Mouse (Mus musculus): ENCODE measurements at regions not wholly inside any gene's neighbourhood (a gene's known extent, or its start where the extent isn't known, plus 50 kb on each side); places are given as distances from the start of the nearest gene placed in this dataset.

DNA sequence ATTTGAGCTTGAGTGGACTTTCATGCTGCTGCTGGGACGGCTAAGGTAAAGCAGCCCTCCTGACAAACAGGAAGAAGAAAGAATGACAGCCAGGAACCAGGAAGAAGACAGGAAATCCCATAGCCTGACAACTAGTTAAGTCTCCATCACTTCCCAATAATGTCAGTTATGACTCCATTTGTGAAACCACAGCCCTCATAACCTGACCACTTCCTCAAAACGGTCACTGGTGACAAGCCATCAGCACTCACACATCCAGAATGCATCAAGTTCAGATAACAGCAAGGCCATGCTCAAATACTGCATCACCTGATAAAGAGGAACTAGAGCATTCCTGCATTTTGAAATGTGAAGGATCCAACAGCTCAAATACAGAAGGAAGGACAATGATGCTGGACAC lies 288.3 kb downstream of the Zfp706 start:
- no peak overlapping the region for H3K4me3 ChIP-seq
- H3K27ac ChIP-seq: no peak overlapping the region
- H3K9me3 ChIP-seq (replicated peaks): no peaks in the 10 kb centered on the region
- H3K4me1 ChIP-seq: peaks cover 50% of the 10 kb centered on the region
- 65% methylated on average over 2 of the region's 2 CpGs for WGBS
- H3K36me3 ChIP-seq: no peaks in the 10 kb centered on the region
- no peak for DNase-seq (ENCODE audit: low spot score)
- no peaks in the 10 kb centered on the region for H3K27me3 ChIP-seq (ENCODE audit: low read depth, poor library complexity, severe bottlenecking)

DNA sequence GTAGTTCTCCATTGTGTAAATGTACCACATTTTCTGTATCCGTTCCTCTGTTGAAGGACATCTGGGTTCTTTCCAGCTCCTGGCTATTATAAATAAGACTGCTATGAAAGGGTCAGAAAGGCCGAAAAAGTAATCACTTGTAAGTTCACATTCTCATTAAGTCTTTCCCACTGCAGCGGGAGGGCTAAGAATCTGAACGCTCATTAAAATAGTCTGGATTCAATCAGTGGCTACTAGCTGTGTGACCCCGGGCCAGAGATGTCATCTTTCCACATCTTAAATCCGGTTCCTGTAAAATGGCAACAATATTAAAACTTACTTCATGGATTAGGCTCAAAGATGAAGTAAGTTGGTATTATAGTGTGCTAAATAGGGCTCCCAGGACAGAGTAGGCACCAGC lies 289.7 kb downstream of the Zfp706 start:
- Histone ChIP-seq H3K27ac (peak overlapping the region; percentile 62; the same call in 1 of the 2 replicates), H3K9me3 (replicated peaks) (no peaks in the 10 kb centered on the region), H3K27me3 (ENCODE audit: low read depth, poor library complexity, severe bottlenecking) (no peaks in the 10 kb centered on the region), H3K4me1 (peaks cover 48% of the 10 kb centered on the region), H3K36me3 (no peaks in the 10 kb centered on the region), H3K4me3 (no peak overlapping the region)
- 34% methylated on average over 6 of the region's 6 CpGs for WGBS
- no peak for DNase-seq (ENCODE audit: low spot score)

DNA sequence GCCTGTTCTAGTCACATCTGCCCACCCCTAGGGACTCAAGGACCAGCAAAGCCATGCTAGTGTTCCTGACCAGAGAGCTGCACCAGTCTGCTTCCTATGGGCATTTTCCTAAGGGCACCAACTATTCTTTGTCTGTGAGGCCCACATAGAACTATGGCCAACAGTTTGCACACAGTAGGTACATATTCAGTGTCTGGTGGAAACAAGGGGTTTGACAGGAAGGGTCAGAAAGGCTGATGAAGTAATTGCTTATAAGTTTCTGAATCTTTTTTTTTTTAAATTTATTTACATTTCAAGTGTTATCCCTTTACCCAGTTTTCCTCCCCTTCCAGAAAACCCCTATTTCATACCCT lies 290.9 kb downstream of the Zfp706 start:
- no peak for DNase-seq (ENCODE audit: low spot score)
- Histone ChIP-seq H3K9me3 (replicated peaks) (no peaks in the 10 kb centered on the region), H3K4me3 (no peak overlapping the region; the same call in 1 of the 2 replicates), H3K4me1 (peaks cover 39% of the 10 kb centered on the region), H3K27ac (peak overlapping the region; percentile 82), H3K36me3 (no peaks in the 10 kb centered on the region), H3K27me3 (ENCODE audit: low read depth, poor library complexity, severe bottlenecking) (no peaks in the 10 kb centered on the region)

DNA sequence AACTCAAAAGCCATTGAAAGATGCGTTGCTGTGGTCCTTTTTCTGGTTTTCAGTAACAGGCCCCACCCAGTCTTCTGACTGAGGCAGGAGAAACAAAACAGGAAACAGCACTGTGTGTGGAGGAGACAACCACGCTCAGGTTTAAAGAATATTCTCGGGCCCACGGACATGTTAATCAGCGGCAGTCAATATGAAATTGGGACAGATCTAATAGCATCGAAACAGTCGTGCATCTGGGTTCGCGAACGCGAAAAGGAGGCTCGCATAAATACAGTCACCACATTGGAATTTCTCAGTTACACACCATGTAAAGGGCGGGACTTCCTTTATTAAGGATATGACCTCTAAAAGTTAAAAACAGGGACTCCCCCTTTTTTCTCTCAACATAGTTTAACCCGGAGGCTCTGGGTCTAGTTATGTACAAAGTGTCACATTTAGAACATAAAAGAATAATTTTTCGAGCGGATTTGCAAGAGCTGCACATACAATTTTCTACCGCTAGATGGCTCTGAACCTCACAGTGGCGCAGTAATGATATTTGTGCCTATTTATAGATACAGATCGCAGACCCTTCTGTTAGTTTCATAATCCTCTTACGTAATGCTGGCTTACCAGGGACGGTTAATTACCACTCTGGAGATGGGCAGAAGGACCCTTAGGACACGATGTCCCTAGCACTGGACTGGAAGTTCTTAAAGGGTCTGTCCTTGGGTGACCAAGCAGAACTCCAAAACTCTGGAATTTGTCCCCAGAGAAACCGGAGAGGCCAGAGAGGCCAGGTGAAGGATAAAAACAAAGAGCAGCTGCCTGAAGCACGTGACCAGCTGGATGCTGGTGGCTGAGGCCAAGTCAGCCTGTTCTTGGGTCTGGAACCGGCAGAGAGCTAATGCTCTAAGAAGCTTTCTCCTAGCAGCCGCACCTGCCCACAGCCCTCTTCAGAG lies 291.6 kb downstream of the Zfp706 start:
- Histone ChIP-seq H3K36me3 (no peaks in the 10 kb centered on the region), H3K27me3 (ENCODE audit: low read depth, poor library complexity, severe bottlenecking) (no peaks in the 10 kb centered on the region), H3K27ac (peak overlapping the region; percentile 82), H3K9me3 (replicated peaks) (no peaks in the 10 kb centered on the region), H3K4me3 (peak overlapping the region; percentile 40), H3K4me1 (peaks cover 36% of the 10 kb centered on the region)
- DNase-seq (ENCODE audit: low spot score): peak; percentile 70
- WGBS: 27% methylated on average over 26 of the region's 26 CpGs

DNA sequence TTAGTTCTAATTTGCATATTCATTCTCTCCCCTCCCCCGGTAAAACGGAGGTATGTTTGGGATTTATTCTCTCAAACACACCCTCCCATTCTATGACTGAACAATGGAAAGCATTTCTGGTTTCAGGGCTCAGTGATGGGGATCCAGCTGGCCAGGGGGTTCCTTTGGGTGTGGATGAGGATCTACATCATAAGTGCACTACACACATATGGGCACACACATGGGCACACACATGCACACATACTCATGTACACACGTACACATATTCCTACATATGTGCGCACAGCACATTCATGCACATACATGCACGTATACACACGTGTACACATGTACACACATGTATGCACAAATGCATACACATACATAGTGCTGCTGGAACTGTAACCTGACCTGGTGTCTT lies 292.4 kb downstream of the Zfp706 start:
- Histone ChIP-seq H3K4me3 (no peak overlapping the region), H3K27me3 (ENCODE audit: low read depth, poor library complexity, severe bottlenecking) (no peaks in the 10 kb centered on the region), H3K9me3 (replicated peaks) (no peaks in the 10 kb centered on the region), H3K4me1 (peaks cover 36% of the 10 kb centered on the region), H3K27ac (no peak overlapping the region), H3K36me3 (no peaks in the 10 kb centered on the region)
- no peak for DNase-seq (ENCODE audit: low spot score)
- 91% methylated on average over 6 of the region's 6 CpGs for WGBS

DNA sequence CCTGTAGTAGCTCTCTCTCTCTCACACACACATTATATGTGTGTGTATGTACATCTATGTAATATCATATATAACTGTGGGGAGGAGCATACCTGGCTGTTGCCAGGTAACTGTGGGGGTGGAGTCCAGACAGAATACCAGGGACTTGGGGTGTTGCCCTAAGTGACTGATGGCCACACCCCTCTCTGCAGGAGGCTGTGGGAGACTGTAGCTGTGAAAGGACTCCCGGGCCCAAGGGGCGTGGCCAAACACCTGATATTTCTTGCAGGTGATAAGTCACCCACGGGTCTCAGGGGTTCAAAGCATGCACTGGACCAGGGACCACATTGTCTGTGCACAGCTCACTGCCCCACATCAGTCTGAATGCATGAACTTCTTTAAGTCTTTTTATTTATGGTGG lies 297.8 kb downstream of the Zfp706 start:
- WGBS: 63% methylated on average over 3 of the region's 3 CpGs
- 0 out of 2 replicates have a peak, but pooled peaks cover 3% of the 10 kb centered on the region for H3K4me1 ChIP-seq

DNA sequence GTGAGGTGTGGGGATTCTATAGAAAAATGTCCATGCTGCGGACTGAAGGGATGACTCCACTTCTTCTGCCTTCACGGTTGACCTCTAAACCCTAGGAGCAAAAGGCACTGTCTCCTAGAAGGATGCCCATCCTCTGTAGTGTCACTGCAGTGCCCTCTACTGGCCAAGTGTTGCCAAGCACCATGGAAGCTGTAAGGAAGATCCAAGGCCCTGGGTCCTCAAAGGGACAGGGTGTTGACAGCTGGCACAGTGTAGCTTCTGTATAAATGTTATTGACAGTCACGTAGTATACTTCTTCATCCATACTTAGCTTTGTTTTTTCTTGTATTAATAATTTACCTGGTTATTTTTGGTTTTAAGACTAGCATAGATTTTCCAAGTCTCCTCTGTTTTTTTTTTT lies 299.1 kb downstream of the Zfp706 start:
- no peak overlapping the region for H3K4me3 ChIP-seq
- H3K36me3 ChIP-seq: no peaks in the 10 kb centered on the region
- no peak overlapping the region for H3K27ac ChIP-seq
- 16% methylated on average over 3 of the region's 3 CpGs for WGBS
- peaks cover 6% of the 10 kb centered on the region for H3K4me1 ChIP-seq
- DNase-seq (ENCODE audit: low spot score): peak; percentile 81
- H3K9me3 ChIP-seq (replicated peaks): no peaks in the 10 kb centered on the region
- H3K27me3 ChIP-seq (ENCODE audit: low read depth, poor library complexity, severe bottlenecking): no peaks in the 10 kb centered on the region

More for the DNA sequence above, 297.8 kb downstream of the Zfp706 start:
- Histone ChIP-seq H3K27ac (no peak overlapping the region), H3K27me3 (ENCODE audit: low read depth, poor library complexity, severe bottlenecking) (no peaks in the 10 kb centered on the region), H3K36me3 (no peaks in the 10 kb centered on the region), H3K4me3 (no peak overlapping the region), H3K9me3 (replicated peaks) (no peaks in the 10 kb centered on the region)
- no peak for DNase-seq (ENCODE audit: low spot score)

DNA sequence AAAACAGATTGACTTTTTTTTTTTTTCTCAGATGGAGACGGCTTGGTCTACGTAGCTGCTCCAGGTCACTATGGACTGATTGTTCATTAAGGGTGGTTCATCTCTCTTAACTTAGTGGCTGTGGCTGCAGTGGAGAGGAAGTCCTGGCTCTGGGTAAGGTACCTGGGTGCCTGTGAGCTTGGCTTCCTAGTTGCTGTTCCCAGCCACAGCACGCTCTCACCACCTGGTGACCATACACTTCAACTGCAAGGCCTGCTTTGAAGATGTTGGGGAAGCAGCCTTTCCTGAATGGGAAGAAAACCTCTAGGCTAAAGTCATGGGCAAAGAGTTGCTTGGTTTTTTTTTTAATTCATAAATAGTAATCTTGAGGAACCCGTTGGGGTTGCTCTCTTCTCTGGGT lies 301.6 kb downstream of the Zfp706 start:
- DNase-seq (ENCODE audit: low spot score): no peak
- WGBS: 31% methylated on average over 4 of the region's 4 CpGs
- H3K4me1 ChIP-seq: peaks cover 18% of the 10 kb centered on the region
- H3K27me3 ChIP-seq (ENCODE audit: low read depth, poor library complexity, severe bottlenecking): no peaks in the 10 kb centered on the region
- H3K27ac ChIP-seq: no peak overlapping the region
- no peak overlapping the region for H3K4me3 ChIP-seq
- no peaks in the 10 kb centered on the region for H3K9me3 ChIP-seq (replicated peaks)
- H3K36me3 ChIP-seq: no peaks in the 10 kb centered on the region

DNA sequence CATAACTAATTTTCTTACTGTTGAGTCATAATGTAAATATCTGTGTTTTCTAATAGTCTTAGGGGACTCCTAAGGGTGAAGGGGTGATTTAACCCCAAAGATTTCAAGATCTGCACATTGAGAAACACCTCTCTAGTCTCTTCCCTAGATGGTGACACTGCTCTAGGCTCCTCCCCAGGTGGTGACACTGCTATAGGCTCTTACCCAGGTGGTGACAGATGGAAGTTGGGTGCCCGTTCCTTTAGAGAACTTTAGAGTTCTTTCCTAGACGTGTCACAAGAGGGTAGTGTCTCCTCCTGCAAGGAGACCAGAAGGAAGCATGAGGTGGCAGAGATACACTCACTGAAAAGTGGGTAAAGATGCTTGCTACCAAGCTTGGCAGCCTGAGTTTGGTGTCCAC lies 302.2 kb downstream of the Zfp706 start:
- 34% methylated on average over 2 of the region's 2 CpGs for WGBS
- Histone ChIP-seq H3K9me3 (replicated peaks) (no peaks in the 10 kb centered on the region), H3K36me3 (no peaks in the 10 kb centered on the region), H3K4me3 (no peak overlapping the region), H3K4me1 (peaks cover 18% of the 10 kb centered on the region), H3K27ac (no peak overlapping the region), H3K27me3 (ENCODE audit: low read depth, poor library complexity, severe bottlenecking) (no peaks in the 10 kb centered on the region)
- DNase-seq (ENCODE audit: low spot score): no peak

DNA sequence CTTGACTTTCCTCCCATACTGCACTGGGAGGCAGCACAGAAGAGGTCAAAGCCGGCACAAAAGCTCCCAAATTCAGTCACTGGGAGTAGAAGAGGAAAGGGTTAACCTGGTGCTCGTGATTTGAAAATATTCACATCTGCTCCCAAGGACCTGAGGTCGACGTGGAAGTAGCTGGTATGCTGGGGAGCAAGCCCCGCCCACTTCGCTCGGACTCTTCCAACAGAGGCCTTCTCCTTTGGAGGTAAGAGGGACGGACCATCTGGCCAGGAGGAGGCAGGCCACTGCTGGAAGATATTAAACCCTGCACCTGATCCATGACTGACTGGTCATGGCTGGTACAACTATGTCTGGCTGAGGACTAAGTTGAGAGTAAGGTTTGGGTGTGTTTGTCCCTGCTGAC lies 305.7 kb downstream of the Zfp706 start:
- WGBS: 39% methylated on average over 8 of the region's 8 CpGs
- Histone ChIP-seq H3K36me3 (no peaks in the 10 kb centered on the region), H3K4me3 (no peak overlapping the region), H3K27ac (no peak overlapping the region), H3K27me3 (ENCODE audit: low read depth, poor library complexity, severe bottlenecking) (no peaks in the 10 kb centered on the region), H3K4me1 (peaks cover 18% of the 10 kb centered on the region), H3K9me3 (replicated peaks) (no peaks in the 10 kb centered on the region)
- no peak for DNase-seq (ENCODE audit: low spot score)

DNA sequence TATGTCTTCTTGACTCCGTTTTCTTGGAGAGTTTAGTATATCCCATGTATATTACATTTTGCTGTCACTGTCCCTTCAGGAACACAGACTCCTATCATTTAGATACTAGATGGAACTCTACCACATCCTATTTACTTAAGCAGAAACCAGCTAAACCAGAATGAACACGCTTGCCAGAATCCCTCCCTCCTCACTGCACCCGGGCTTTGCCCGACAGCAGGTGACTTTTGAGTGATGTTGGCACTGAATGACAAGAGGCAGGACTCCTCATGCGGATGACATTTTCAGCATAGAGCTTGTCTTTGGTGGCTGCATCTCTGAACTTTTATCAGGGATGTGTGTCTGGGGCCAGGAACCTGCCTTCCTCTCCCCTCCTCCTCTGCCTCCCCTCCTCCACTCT lies 307.4 kb downstream of the Zfp706 start:
- H3K27me3 ChIP-seq (ENCODE audit: low read depth, poor library complexity, severe bottlenecking): no peaks in the 10 kb centered on the region

DNA sequence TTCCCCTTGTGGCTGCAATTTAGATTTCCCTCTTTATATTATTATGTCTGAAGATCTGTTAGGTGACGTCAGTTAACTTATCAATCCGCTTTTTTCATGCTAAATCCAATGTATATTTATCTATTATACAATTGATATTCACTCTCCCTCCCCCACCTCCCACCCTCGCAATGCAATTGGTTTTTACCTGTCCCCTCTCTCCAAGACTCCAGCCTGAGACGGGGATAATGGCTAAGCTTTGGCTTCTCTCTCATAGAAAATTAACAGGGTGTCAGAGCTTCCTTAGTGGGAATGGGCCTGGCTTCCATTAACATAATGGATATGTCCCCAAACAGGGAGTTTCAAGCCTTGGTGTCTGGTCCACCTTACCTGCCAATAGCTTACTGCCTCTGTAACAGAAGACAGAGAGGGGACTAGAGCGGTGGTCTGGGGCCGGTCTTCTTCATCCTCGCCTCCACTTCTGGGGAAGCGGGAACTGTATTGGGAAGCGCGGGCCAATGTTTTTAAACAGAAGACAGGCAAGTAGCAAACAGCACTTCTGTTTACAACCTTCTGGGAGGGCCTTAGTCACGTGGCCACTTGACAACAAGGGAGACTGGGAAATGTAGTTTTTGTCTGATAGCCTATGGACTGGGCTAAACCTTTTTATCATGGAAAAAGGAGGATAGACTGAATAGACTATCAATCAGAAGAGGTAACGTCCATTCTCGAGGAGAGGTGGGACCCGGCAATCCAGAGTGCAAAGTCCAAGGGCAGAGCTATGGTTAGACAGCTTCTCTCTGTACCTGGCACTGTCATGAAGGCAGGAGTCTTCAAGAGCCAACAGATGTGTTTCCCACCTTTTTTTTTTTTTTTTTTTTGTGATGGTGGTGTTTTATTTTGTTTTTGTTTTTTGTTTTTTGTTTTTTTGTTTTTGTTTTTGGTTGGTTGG lies 312.1 kb downstream of the Zfp706 start:
- H3K27me3 ChIP-seq (ENCODE audit: low read depth, poor library complexity, severe bottlenecking): no peaks in the 10 kb centered on the region
- H3K4me3 ChIP-seq: peak overlapping the region; percentile 46
- no peak for DNase-seq (ENCODE audit: low spot score)
- no peaks in the 10 kb centered on the region for H3K36me3 ChIP-seq
- H3K9me3 ChIP-seq (replicated peaks): no peaks in the 10 kb centered on the region
- peaks cover 15% of the 10 kb centered on the region; the same call in 1 of the 2 replicates for H3K4me1 ChIP-seq
- 22% methylated on average over 14 of the region's 14 CpGs for WGBS
- 0 out of 2 replicates have a peak overlapping the region, but pooled peaks have one; percentile 15 for H3K27ac ChIP-seq

More for the DNA sequence above, 307.4 kb downstream of the Zfp706 start:
- Histone ChIP-seq H3K4me1 (peaks cover 19% of the 10 kb centered on the region), H3K36me3 (no peaks in the 10 kb centered on the region), H3K4me3 (no peak overlapping the region), H3K27ac (no peak overlapping the region), H3K9me3 (replicated peaks) (no peaks in the 10 kb centered on the region)
- WGBS: 86% methylated on average over 5 of the region's 5 CpGs
- no peak for DNase-seq (ENCODE audit: low spot score)
